Mouse (Mus musculus) MEL (cell line): Measurements from ENCODE around the gene Tjp1. TPM values are rescaled to one million over a fixed set of nuclear protein-coding genes. Genes with fewer than 3 reads are reported as not detected.

Experiments
- DNase-seq: peaks from one replicate; pipeline ENCODE4 v3.0.0; 2011; ENCODE audit warnings: low read depth, low spot score
- H3K27ac ChIP-seq: 2 replicates; pipeline ENCODE4 v1.5.1; 2012; ENCODE audit warnings: low read depth, mild to moderate bottlenecking, control low read depth, low read length, moderate library complexity; ENCODE audit not compliant: control insufficient read depth
- H3K27me3 ChIP-seq, 2 experiments: fragments of 150-350 bp in 1 of 2; sonication (generic) in 1 of 2; 2 replicates each; pipeline ENCODE4 v1.6.1; 2012; ENCODE audit warnings: low read length in 2 of 2, mild to moderate bottlenecking in 2 of 2, improper control_type of control experiment in 1 of 2, moderate library complexity in 1 of 2; ENCODE audit not compliant: insufficient read depth in 2 of 2, control insufficient read depth in 1 of 2
- H3K36me3 ChIP-seq, 2 experiments: 2 replicates each; pipeline ENCODE4 v1.6.1; 2012 to 2014; ENCODE audit warnings: low read length in 2 of 2, improper control_type of control experiment in 1 of 2, inconsistent platforms in 1 of 2, mild to moderate bottlenecking in 1 of 2; ENCODE audit not compliant: insufficient read depth in 2 of 2, control insufficient read depth in 1 of 2
- H3K4me1 ChIP-seq, 2 experiments: fragments of 150-350 bp in 1 of 2; sonication (generic) in 1 of 2; 2 replicates each; pipeline ENCODE4 v1.6.1; 2012; ENCODE audit warnings: low read length in 2 of 2, improper control_type of control experiment in 1 of 2, mild to moderate bottlenecking in 1 of 2; ENCODE audit not compliant: insufficient read depth in 2 of 2, control insufficient read depth in 1 of 2
- H3K4me3 ChIP-seq, 2 experiments: fragments of 150-350 bp in 1 of 2; sonication (generic) in 1 of 2; 2 replicates each; pipeline ENCODE4 v1.5.1; 2012; ENCODE audit warnings: low read depth in 2 of 2, low read length in 2 of 2, mild to moderate bottlenecking in 2 of 2, moderate library complexity in 2 of 2, control low read depth in 1 of 2, improper control_type of control experiment in 1 of 2; ENCODE audit not compliant: control insufficient read depth in 1 of 2, insufficient read depth in 1 of 2
- H3K79me2 ChIP-seq: 2 replicates; pipeline ENCODE4 v1.6.1; 2012; ENCODE audit warnings: mild to moderate bottlenecking, low read length, moderate library complexity; ENCODE audit not compliant: control insufficient read depth, poor library complexity, insufficient read depth
- H3K9ac ChIP-seq: 2 replicates; pipeline ENCODE4 v1.6.1; 2012; ENCODE audit warnings: low read depth, mild to moderate bottlenecking, control low read depth, low read length, moderate library complexity; ENCODE audit not compliant: control insufficient read depth, poor library complexity, severe bottlenecking
- H3K9me3 ChIP-seq: fragments of 150-350 bp; sonication (generic); replicated peaks from 2 replicates; pipeline ENCODE4 v1.6.1; 2012; ENCODE audit warnings: mild to moderate bottlenecking, low read length, improper control_type of control experiment, moderate library complexity; ENCODE audit not compliant: insufficient read depth
- BHLHE40 ChIP-seq: IDR thresholded peaks from 2 replicates; pipeline ENCODE4 v1.6.1; 2012; ENCODE audit warnings: low read depth, mild to moderate bottlenecking, inconsistent platforms, low read length, improper control_type of control experiment, borderline replicate concordance
- CTCF ChIP-seq, 3 experiments: IDR thresholded peaks in 2 of 3; conservative IDR thresholded peaks in 1 of 3; 2 replicates each; pipeline ENCODE4 v1.5.1; 2011 to 2012; ENCODE audit warnings: low read length in 3 of 3, low read depth in 2 of 3, mild to moderate bottlenecking in 2 of 3, improper control_type of control experiment in 1 of 3, inconsistent platforms in 1 of 3, mixed read lengths in 1 of 3, moderate library complexity in 1 of 3; ENCODE audit not compliant: control insufficient read depth in 1 of 3, insufficient read depth in 1 of 3, poor library complexity in 1 of 3, severe bottlenecking in 1 of 3
- E2F4 ChIP-seq: IDR thresholded peaks from 2 replicates; pipeline ENCODE4 v1.6.1; 2011; ENCODE audit warnings: low read depth, low read length, improper control_type of control experiment, borderline replicate concordance
- EP300 ChIP-seq, 2 experiments: IDR thresholded peaks; 2 replicates each; pipeline ENCODE4 v1.6.1; 2011; ENCODE audit warnings: improper control_type of control experiment in 2 of 2, low read length in 2 of 2, low read depth in 1 of 2, mild to moderate bottlenecking in 1 of 2
- GATA1 ChIP-seq: IDR thresholded peaks from 2 replicates; pipeline ENCODE4 v1.6.1; 2011; ENCODE audit warnings: low read depth, low read length, improper control_type of control experiment
- JUND ChIP-seq: IDR thresholded peaks from 2 replicates; pipeline ENCODE4 v1.6.1; 2011; ENCODE audit warnings: low read depth, mild to moderate bottlenecking, improper control_type of control experiment, low read length
- MAFK ChIP-seq: IDR thresholded peaks from 2 replicates; pipeline ENCODE4 v1.6.1; 2011; ENCODE audit warnings: low read depth, mild to moderate bottlenecking, low read length, improper control_type of control experiment, borderline replicate concordance
- MAZ ChIP-seq: IDR thresholded peaks from 2 replicates; pipeline ENCODE4 v1.6.1; 2012; ENCODE audit warnings: low read depth, mild to moderate bottlenecking, inconsistent platforms, low read length, improper control_type of control experiment
- MXI1 ChIP-seq: IDR thresholded peaks from 2 replicates; pipeline ENCODE4 v1.6.1; 2011; ENCODE audit warnings: mild to moderate bottlenecking, low read depth, low read length, improper control_type of control experiment
- MYB ChIP-seq: IDR thresholded peaks from 2 replicates; pipeline ENCODE4 v1.6.1; 2011; ENCODE audit warnings: mild to moderate bottlenecking, low read depth, low read length, improper control_type of control experiment
- MYC ChIP-seq: IDR thresholded peaks from 2 replicates; pipeline ENCODE4 v1.6.1; 2011; ENCODE audit warnings: low read depth, mild to moderate bottlenecking, low read length, improper control_type of control experiment, moderate library complexity
- NRF1 ChIP-seq: IDR thresholded peaks from 2 replicates; pipeline ENCODE4 v1.6.1; 2014; ENCODE audit warnings: low read depth, mild to moderate bottlenecking, inconsistent platforms, low read length, improper control_type of control experiment, moderate library complexity; ENCODE audit not compliant: poor library complexity, insufficient read depth, severe bottlenecking
- RCOR1 ChIP-seq: IDR thresholded peaks from 2 replicates; pipeline ENCODE4 v1.6.1; 2012; ENCODE audit warnings: low read depth, mild to moderate bottlenecking, inconsistent platforms, low read length, improper control_type of control experiment
- SIN3A ChIP-seq: IDR thresholded peaks from 2 replicates; pipeline ENCODE4 v1.6.1; 2012; ENCODE audit warnings: low read length, improper control_type of control experiment, inconsistent platforms
- TAL1 ChIP-seq: IDR thresholded peaks from 2 replicates; pipeline ENCODE4 v1.6.1; 2012; ENCODE audit warnings: mild to moderate bottlenecking, inconsistent platforms, low read length, moderate library complexity, mixed read lengths
- TBP ChIP-seq: IDR thresholded peaks from 2 replicates; pipeline ENCODE4 v1.8.0; 2011; ENCODE audit warnings: low read depth, low read length, improper control_type of control experiment
- USF2 ChIP-seq, 2 experiments: IDR thresholded peaks; 2 replicates each; pipeline ENCODE4 v1.6.1; 2011 to 2012; ENCODE audit warnings: improper control_type of control experiment in 2 of 2, low read length in 2 of 2, borderline replicate concordance in 1 of 2, inconsistent platforms in 1 of 2, low read depth in 1 of 2, mild to moderate bottlenecking in 1 of 2; ENCODE audit not compliant: insufficient read depth in 1 of 2
- ZKSCAN1 ChIP-seq: IDR thresholded peaks from 2 replicates; pipeline ENCODE4 v1.6.1; 2012; ENCODE audit warnings: low read depth, mild to moderate bottlenecking, inconsistent platforms, low read length, improper control_type of control experiment, moderate library complexity
- ZMIZ1 ChIP-seq: IDR thresholded peaks from 2 replicates; pipeline ENCODE4 v1.6.1; 2012; ENCODE audit warnings: low read depth, mild to moderate bottlenecking, inconsistent platforms, low read length, improper control_type of control experiment, moderate library complexity
- ZNF384 ChIP-seq: IDR thresholded peaks from 2 replicates; pipeline ENCODE4 v1.6.1; 2012; ENCODE audit warnings: low read depth, mild to moderate bottlenecking, inconsistent platforms, low read length, improper control_type of control experiment
- polyA plus RNA-seq, 2 experiments: library from polyadenylated mRNA; stranded (reverse) in 1 of 2; unstranded in 1 of 2; fragments of >175 nt in 1 of 2; fragments of >200 nt in 1 of 2; gene quantifications; 2 replicates each; pipeline versions ENCODE4 v1.2.1 to v1.2.4; 2012; ENCODE audit warnings: low replicate concordance in 2 of 2, low read depth in 1 of 2; ENCODE audit not compliant: insufficient read length in 2 of 2, insufficient read depth in 1 of 2, missing spikeins in 1 of 2
- total RNA-seq: library from RNA; depleted of rRNA; stranded (reverse); fragments of 300-350 nt; gene quantifications from 2 replicates; pipeline ENCODE4 v1.2.3, GENCODE M21; 2012

Gene Tjp1
- total and polyA plus RNA-seq, 3 experiments: 0.01 TPM; not detected in 2

DNA sequence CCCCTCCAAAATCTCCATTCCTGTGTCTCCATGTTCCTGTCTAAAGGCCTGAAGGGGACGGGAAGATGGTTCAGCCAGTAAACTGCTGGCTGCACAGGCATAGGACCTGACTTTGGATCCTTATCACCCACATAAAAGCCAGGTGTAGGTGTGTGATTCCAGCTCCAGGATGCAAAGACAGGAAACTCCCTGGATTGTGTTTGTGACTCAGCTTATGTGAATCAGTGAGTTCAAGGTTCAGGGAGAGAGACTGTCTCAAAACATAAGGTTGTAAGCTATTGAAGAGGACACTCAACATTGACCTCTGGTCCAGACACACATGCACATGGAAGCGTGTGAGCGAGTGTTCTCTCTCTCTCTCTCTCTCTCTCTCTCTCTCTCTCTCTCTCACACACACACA, 72.4 kb downstream of the Tjp1 start:
- no peaks in the 10 kb centered on the region for H3K27me3 ChIP-seq
- no peak overlapping the region for H3K9ac ChIP-seq
- TF ChIP-seq RCOR1: no peak
- TF ChIP-seq MXI1: no peak
- TF ChIP-seq TAL1: no peak
- no peak for TF ChIP-seq ZMIZ1
- TF ChIP-seq ZKSCAN1: no peak
- no peak for TF ChIP-seq ZNF384
- no peak for TF ChIP-seq GATA1
- no peak for TF ChIP-seq USF2 (IDR thresholded peaks at IDR 0.05; ENCODE audit: borderline replicate concordance in 1 of 2, insufficient read depth in 1 of 2, low read depth in 1 of 2, low read length in 2 of 2)
- TF ChIP-seq E2F4: no peak
- no peak for TF ChIP-seq MAZ
- no peak for TF ChIP-seq MYC
- no peak for TF ChIP-seq SIN3A
- no peak for TF ChIP-seq EP300 (IDR thresholded peaks at IDR 0.05; ENCODE audit: low read depth in 1 of 2, low read length in 2 of 2)
- TF ChIP-seq MYB: no peak
- TF ChIP-seq BHLHE40: no peak
- no peak overlapping the region for H3K27ac ChIP-seq
- no peaks in the 10 kb centered on the region for H3K79me2 ChIP-seq
- H3K9me3 ChIP-seq: no peaks in the 10 kb centered on the region
- H3K36me3 ChIP-seq: no peaks in the 10 kb centered on the region
- no peak for DNase-seq
- no peaks in the 10 kb centered on the region for H3K4me1 ChIP-seq
- no peak overlapping the region for H3K4me3 ChIP-seq

- Histone ChIP-seq H3K4me3 (no peak overlapping the region), H3K27me3 (no peaks in the 10 kb centered on the region), H3K79me2 (no peaks in the 10 kb centered on the region), H3K36me3 (no peaks in the 10 kb centered on the region), H3K9me3 (no peaks in the 10 kb centered on the region), H3K27ac (no peak overlapping the region), H3K9ac (no peak overlapping the region), H3K4me1 (no peaks in the 10 kb centered on the region)
- no peak for DNase-seq
- TF ChIP-seq MYB (no peak), TBP (no peak), JUND (no peak), CTCF (IDR thresholded peaks at IDR 0.05 in 2 of 3, conservative IDR thresholded peaks at IDR 0.05 in 1 of 3; ENCODE audit: control insufficient read depth in 1 of 3, insufficient read depth in 1 of 3, low read depth in 2 of 3, low read length in 3 of 3, poor library complexity in 1 of 3, severe bottlenecking in 1 of 3) (no peak), NRF1 (no peak), RCOR1 (no peak), MAFK (no peak)
Observed at GRCm38 (mm10) chr7:65454269-65454668, 73.3 kb downstream of the Tjp1 start.
